Mouse (Mus musculus) frontal cortex, postnatal 10 days (tissue): ENCODE measurements around the gene Ptafr.

Experiments
- DNase-seq, 2 experiments: peaks; one replicate each; pipeline ENCODE4 v3.0.0; 2022; ENCODE audit warnings: low spot score in 2 of 2, mixed read lengths in 1 of 2

Ptafr gene

DNA sequence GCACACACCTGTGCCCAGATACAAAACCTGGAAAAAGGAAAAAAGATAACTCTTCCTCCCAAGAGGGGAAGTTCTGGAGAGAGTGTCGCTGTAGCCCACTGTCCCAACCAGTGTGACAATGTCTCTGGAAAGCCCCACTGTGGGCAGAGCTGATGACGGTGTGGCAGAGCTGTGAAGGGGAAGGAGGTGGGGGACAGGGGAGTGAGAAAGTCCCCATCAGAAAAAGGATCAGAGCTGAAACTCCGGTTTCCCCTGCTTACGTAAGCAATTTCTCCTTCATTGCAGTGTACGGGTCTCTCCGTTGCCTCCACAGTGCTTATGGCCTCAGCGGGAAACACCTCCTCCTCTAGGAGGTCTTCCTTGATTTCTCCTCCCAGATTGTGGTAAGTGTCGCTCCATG, 47.5 kb downstream of the Ptafr start:
- DNase-seq, result no peak

DNA sequence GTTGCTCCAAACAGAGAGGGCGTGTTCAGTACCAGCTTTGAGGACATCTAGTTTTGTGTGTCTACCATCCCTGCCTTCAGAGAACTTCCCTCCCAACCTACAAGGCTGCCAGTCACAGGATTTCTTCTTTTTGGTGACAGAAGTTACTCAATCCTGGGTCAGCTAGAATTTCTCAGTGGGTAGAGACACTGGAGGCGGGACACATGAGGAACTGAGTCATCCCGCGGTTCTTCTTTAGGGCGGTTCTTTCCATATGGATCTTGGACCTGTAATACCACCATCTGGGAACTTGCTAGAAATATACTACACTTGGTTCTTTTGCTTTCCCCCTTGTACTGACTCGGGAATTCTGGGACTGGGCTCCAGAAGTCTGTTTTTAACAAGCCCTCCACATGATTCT, 54.0 kb downstream of the Ptafr start:
- DNase-seq, result no peak

DNA sequence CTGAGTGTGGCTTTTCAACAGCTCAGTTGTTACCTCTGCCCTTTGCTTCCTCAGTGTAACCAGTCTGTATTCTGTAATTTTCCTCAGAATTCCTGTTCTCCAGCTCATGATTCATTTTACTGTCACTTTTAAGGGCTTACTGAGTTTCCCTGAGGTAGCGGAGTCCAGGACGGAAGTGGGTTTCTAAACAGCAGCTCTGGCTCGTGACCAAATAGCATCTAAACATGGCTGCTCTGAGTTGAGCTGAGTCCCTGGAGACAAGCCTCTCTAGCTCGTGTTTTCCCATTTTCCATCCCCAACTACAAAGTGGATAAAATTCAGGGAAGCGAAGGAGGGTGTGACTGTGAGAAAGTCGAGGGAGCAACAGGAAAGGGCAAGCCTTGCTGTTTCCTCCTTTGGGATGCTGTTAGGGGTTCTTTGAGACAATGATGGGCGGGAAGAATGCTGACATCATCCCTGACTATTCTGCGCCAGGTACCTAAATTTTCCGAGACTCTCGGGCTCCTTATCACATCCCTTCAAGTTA, 55.0 kb downstream of the Ptafr start:
- no peak for DNase-seq

DNA sequence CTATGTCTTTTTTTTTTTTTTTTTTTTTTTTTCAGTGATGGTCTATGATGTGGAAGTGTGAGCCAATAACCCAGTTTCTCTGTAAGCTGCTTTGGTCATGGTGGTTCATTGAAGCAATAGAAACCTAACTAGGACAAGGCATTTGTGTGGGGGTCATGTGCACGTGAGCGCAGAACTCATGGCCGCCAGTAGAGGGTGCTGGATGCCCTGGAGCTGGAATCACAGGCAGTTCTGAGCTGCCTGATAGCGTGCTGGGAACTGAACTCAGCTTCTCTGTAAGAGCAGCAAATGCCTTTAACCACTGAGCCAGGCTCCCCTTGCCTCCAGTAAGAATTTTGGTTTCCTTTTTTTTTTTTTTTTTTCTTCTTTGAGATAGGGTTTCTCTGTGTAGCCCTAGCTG, 56.3 kb downstream of the Ptafr start:
- no peak for DNase-seq

DNA sequence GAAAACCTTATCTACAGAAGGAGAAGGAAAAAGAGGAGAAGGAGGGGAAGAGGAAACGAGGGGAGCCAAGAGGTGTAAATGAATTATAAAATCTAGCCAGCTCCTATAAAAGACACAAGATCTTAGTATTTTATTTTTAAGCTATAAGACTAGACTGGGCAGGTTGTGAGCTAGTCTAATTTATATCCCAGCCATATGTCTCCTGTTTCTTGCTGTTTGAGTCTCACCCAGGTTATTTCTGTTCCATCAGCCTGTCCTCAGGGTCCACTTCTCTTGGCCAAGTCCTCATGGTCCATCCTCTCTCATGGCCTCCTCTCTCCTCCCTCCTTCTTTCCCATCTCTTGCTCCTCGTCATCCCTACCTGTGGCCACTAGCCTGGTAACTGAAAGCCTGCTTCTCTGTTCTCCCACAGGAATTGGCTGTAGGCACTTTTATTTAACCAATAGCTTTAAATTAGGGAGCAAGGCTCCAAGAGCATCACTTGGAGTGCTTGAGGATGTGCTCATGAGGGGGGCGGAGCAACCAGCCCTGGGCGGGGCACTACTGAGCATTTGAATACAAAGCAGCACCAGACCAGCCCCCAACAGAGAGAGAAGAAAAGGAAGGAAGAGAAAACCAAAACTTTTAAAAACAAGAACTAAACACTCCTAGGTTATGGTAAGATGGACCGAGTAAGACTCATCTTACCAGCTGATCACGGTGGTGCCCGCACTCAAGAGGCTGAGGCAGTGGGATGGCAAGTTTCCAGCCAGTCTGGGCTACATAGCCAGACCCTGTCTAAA, 57.6 kb downstream of the Ptafr start:
- DNase-seq, result no peak

DNA sequence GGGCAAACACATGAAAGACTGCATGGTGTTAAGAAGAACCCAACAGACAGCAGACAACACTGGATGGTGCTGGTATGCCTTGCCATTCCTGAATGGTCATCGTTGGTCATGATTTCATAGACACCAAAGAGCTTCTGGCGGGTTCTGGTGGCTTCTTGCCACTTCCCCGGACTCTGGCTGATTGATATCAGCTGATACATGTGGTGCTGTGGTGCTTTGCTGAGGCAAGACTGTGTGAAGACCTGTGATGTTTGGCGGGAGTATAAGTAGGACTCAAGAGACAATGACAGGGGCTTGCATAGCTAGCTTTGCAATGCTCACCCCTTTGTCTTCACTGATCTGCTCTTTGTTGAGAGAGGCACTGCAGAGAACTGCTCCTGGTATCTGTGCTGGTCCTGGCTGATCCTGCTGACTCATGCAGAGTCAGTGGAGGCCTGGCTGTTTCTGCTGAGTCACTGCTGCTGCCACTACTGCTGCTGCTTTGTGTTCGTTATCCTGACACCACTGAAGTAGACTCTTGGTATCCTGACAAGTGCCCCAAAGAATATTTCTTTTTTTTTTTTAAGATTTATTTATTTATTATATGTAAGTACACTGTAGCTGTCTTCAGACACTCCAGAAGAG, 60.3 kb downstream of the Ptafr start:
- DNase-seq, result no peak

DNA sequence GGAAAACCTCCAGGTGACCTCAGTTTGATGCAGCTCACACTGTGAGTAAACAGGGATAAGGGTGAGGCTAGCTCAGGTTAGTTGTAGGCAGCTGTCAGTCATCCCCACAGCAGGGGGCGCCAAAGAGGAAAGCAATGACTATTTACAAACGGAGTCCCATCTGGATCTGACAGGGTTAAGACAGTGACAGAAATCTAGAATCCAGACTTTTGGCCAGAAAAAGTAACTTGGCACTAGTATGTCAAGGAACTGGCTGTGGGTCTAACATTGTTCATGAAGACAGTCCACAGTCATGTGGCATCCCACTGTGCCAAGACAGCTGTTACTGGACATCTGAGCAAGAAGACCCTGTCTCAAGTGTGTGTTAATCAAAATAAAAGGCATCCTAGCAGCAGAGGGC, 65.0 kb downstream of the Ptafr start:
- DNase-seq, result no peak
